Mouse (Mus musculus) midbrain, embryonic 15.5 days (tissue): Measurements from ENCODE around the gene Plch1. TPM values are rescaled to one million over a fixed set of nuclear protein-coding genes. Genes with fewer than 3 reads are reported as not detected.

Source experiments
- polyA plus RNA-seq: library from polyadenylated mRNA; unstranded; fragments of >200 nt; fragmentation: Nextera tagmentation; extraction: Ambion mirVana; gene quantifications from 2 replicates; pipeline ENCODE4 v1.2.1, GENCODE M21; 2015

Plch1 gene
- polyA plus RNA-seq, 1 experiment from 2014 or later: 11.0 TPM

Other genes with a start within 250 kb of the Plch1 start
- gene E130311K13Rik, start 30.0 kb upstream of the Plch1 start, polyA plus RNA-seq: 5.7 and 7.8 TPM in 2 replicates
- gene Slc33a1, start 65.3 kb upstream of the Plch1 start, polyA plus RNA-seq: 18.6 and 19.6 TPM in 2 replicates
- gene Gmps, start 76.6 kb upstream of the Plch1 start, polyA plus RNA-seq: 46.5 and 50.4 TPM in 2 replicates
- gene Vmn2r1, start 182.1 kb upstream of the Plch1 start, polyA plus RNA-seq: 0.13 and 0.14 TPM in 2 replicates
- 0.04 TPM in 2 replicates for gene Vmn2r2, start 242.5 kb upstream of the Plch1 start, polyA plus RNA-seq